Mouse (Mus musculus): ENCODE results near the gene Tom1l1. TPM values are rescaled to one million over a fixed set of nuclear protein-coding genes. Genes with fewer than 3 reads are reported as not detected.
"Not testable (repeated sequence)": the region's sequence is repeated elsewhere in the genome, so short reads cannot be mapped to it uniquely, and the experiment has no call there.

The Tom1l1 gene
- polyA plus RNA-seq (2014; fragmentation: Nextera tagmentation; extraction: Ambion mirVana): 60.7 and 66.0 TPM in 2 replicates

GRCm38 (mm10) chr11:90687460-90688416, at the start of gene Tom1l1:
Tom1l1 (minus strand) TSS chr11:90688366.
- peak within 1 kb of the TSS; percentile 76 for H3K9ac ChIP-seq (ENCODE audit: low read depth, low read length)
- ATAC-seq (replicated peaks; ENCODE audit: low FRiP score): peak; percentile 94
- peaks cover 18% of the 10 kb centered on the region for H3K4me1 ChIP-seq (replicated peaks; ENCODE audit: control insufficient read depth, insufficient read depth, low read length)
- peak within 1 kb of the TSS; percentile 35 for H3K27ac ChIP-seq (ENCODE audit: low read depth, low read length)
- H3K27me3 ChIP-seq (replicated peaks; ENCODE audit: control insufficient read depth, insufficient read depth, low read length): no peaks in the 10 kb centered on the region
- peak; percentile 79 for DNase-seq (ENCODE audit: low spot score)
- 6% methylated on average over 47 of the region's 47 CpGs for WGBS
- peak within 1 kb of the TSS; percentile 70 for H3K4me2 ChIP-seq
- H3K9me3 ChIP-seq (ENCODE audit: control insufficient read depth, low read length): no peaks in the 10 kb centered on the region
- H3K36me3 ChIP-seq (ENCODE audit: control insufficient read depth, insufficient read depth, low read length): no peaks in the 10 kb centered on the region
- H3K4me3 ChIP-seq (ENCODE audit: low read depth, low read length): peak within 1 kb of the TSS; percentile 73

- 59% methylated on average over 4 of the region's 4 CpGs for WGBS
- DNase-seq (ENCODE audit: low spot score) (no peak), ATAC-seq (replicated peaks; ENCODE audit: low FRiP score) (no peak)
Measured at GRCm38 (mm10) chr11:90733575-90733974, 45.4 kb upstream of the Tom1l1 start.

GRCm38 (mm10) chr11:90727354-90728125, 39.4 kb upstream of the Tom1l1 start:
- Histone ChIP-seq H3K9ac (ENCODE audit: low read depth, low read length) (peak overlapping the region; percentile 49), H3K4me3 (ENCODE audit: low read depth, low read length) (peak overlapping the region; percentile 18; the same call in 1 of the 2 replicates), H3K4me2 (peak overlapping the region; percentile 60), H3K27ac (ENCODE audit: low read depth, low read length) (peak overlapping the region; percentile 93), H3K36me3 (ENCODE audit: control insufficient read depth, insufficient read depth, low read length) (no peaks in the 10 kb centered on the region), H3K4me1 (replicated peaks; ENCODE audit: control insufficient read depth, insufficient read depth, low read length) (peaks cover 12% of the 10 kb centered on the region), H3K9me3 (ENCODE audit: control insufficient read depth, low read length) (no peaks in the 10 kb centered on the region), H3K27me3 (replicated peaks; ENCODE audit: control insufficient read depth, insufficient read depth, low read length) (no peaks in the 10 kb centered on the region)
- peak; percentile 95 for ATAC-seq (replicated peaks; ENCODE audit: low FRiP score)
- 25% methylated on average over 10 of the region's 10 CpGs for WGBS
- DNase-seq (ENCODE audit: low spot score): peak; percentile 61

More at GRCm38 (mm10) chr11:90733575-90733974, 45.4 kb upstream of the Tom1l1 start:
- Histone ChIP-seq H3K36me3 (ENCODE audit: control insufficient read depth, insufficient read depth, low read length) (no peaks in the 10 kb centered on the region), H3K27me3 (replicated peaks; ENCODE audit: control insufficient read depth, insufficient read depth, low read length) (no peaks in the 10 kb centered on the region), H3K9ac (ENCODE audit: low read depth, low read length) (no peak overlapping the region), H3K4me3 (ENCODE audit: low read depth, low read length) (no peak overlapping the region), H3K9me3 (ENCODE audit: control insufficient read depth, low read length) (no peaks in the 10 kb centered on the region), H3K27ac (ENCODE audit: low read depth, low read length) (no peak overlapping the region), H3K4me2 (no peak overlapping the region), H3K4me1 (replicated peaks; ENCODE audit: control insufficient read depth, insufficient read depth, low read length) (no peaks in the 10 kb centered on the region)

GRCm38 (mm10) chr11:90726730-90727129, 38.6 kb upstream of the Tom1l1 start:
- no peaks in the 10 kb centered on the region for H3K36me3 ChIP-seq (ENCODE audit: control insufficient read depth, insufficient read depth, low read length)
- H3K9me3 ChIP-seq (ENCODE audit: control insufficient read depth, low read length): no peaks in the 10 kb centered on the region
- peak overlapping the region; percentile 18; the same call in 1 of the 2 replicates for H3K4me3 ChIP-seq (ENCODE audit: low read depth, low read length)
- H3K4me1 ChIP-seq (replicated peaks; ENCODE audit: control insufficient read depth, insufficient read depth, low read length): peaks cover 12% of the 10 kb centered on the region
- ATAC-seq (replicated peaks; ENCODE audit: low FRiP score) (peak; percentile 72), DNase-seq (ENCODE audit: low spot score) (no peak)
- no peaks in the 10 kb centered on the region for H3K27me3 ChIP-seq (replicated peaks; ENCODE audit: control insufficient read depth, insufficient read depth, low read length)
- H3K9ac ChIP-seq (ENCODE audit: low read depth, low read length): no peak overlapping the region; the same call in 1 of the 2 replicates
- peak overlapping the region; percentile 83 for H3K27ac ChIP-seq (ENCODE audit: low read depth, low read length)
- WGBS: 34% methylated on average over 10 of the region's 10 CpGs
- peak overlapping the region; percentile 60 for H3K4me2 ChIP-seq

GRCm38 (mm10) chr11:90722304-90722703, 34.1 kb upstream of the Tom1l1 start:
- Histone ChIP-seq H3K36me3 (ENCODE audit: control insufficient read depth, insufficient read depth, low read length) (no peaks in the 10 kb centered on the region), H3K9ac (ENCODE audit: low read depth, low read length) (no peak overlapping the region), H3K9me3 (ENCODE audit: control insufficient read depth, low read length) (no peaks in the 10 kb centered on the region), H3K4me3 (ENCODE audit: low read depth, low read length) (no peak overlapping the region), H3K27ac (ENCODE audit: low read depth, low read length) (no peak overlapping the region), H3K27me3 (replicated peaks; ENCODE audit: control insufficient read depth, insufficient read depth, low read length) (no peaks in the 10 kb centered on the region), H3K4me1 (replicated peaks; ENCODE audit: control insufficient read depth, insufficient read depth, low read length) (peaks cover 6% of the 10 kb centered on the region), H3K4me2 (no peak overlapping the region)
- 84% methylated on average over 3 of the region's 3 CpGs for WGBS
- no peak for DNase-seq (ENCODE audit: low spot score)
- no peak for ATAC-seq (replicated peaks; ENCODE audit: low FRiP score)

- no peaks in the 10 kb centered on the region for H3K27me3 ChIP-seq (replicated peaks; ENCODE audit: control insufficient read depth, insufficient read depth, low read length)
- H3K9ac ChIP-seq (ENCODE audit: low read depth, low read length): no peak overlapping the region
- H3K27ac ChIP-seq (ENCODE audit: low read depth, low read length): no peak overlapping the region
- ATAC-seq (replicated peaks; ENCODE audit: low FRiP score): no peak
- H3K4me3 ChIP-seq (ENCODE audit: low read depth, low read length): no peak overlapping the region
- no peaks in the 10 kb centered on the region for H3K36me3 ChIP-seq (ENCODE audit: control insufficient read depth, insufficient read depth, low read length)
- H3K4me1 ChIP-seq (replicated peaks; ENCODE audit: control insufficient read depth, insufficient read depth, low read length): no peaks in the 10 kb centered on the region
- H3K4me2 ChIP-seq: no peak overlapping the region
- no peaks in the 10 kb centered on the region for H3K9me3 ChIP-seq (ENCODE audit: control insufficient read depth, low read length)
- 78% methylated on average over 3 of the region's 3 CpGs for WGBS
- no peak for DNase-seq (ENCODE audit: low spot score)
Measured at GRCm38 (mm10) chr11:90717719-90718118, 29.6 kb upstream of the Tom1l1 start.

GRCm38 (mm10) chr11:90711596-90711995, 23.4 kb upstream of the Tom1l1 start:
- DNase-seq (ENCODE audit: low spot score) (no peak), ATAC-seq (replicated peaks; ENCODE audit: low FRiP score) (no peak)
- no peaks in the 10 kb centered on the region for H3K4me1 ChIP-seq (replicated peaks; ENCODE audit: control insufficient read depth, insufficient read depth, low read length)
- H3K27ac ChIP-seq (ENCODE audit: low read depth, low read length): no peak overlapping the region
- H3K27me3 ChIP-seq (replicated peaks; ENCODE audit: control insufficient read depth, insufficient read depth, low read length): no peaks in the 10 kb centered on the region
- WGBS: 80% methylated on average over 9 of the region's 9 CpGs
- no peak overlapping the region for H3K9ac ChIP-seq (ENCODE audit: low read depth, low read length)
- no peak overlapping the region for H3K4me3 ChIP-seq (ENCODE audit: low read depth, low read length)
- no peak overlapping the region for H3K4me2 ChIP-seq
- no peaks in the 10 kb centered on the region for H3K9me3 ChIP-seq (ENCODE audit: control insufficient read depth, low read length)
- no peaks in the 10 kb centered on the region for H3K36me3 ChIP-seq (ENCODE audit: control insufficient read depth, insufficient read depth, low read length)

- not testable (repeated sequence) for H3K9ac ChIP-seq (ENCODE audit: low read depth, low read length); H3K27me3 ChIP-seq (replicated peaks; ENCODE audit: control insufficient read depth, insufficient read depth, low read length); DNase-seq (ENCODE audit: low spot score); H3K4me3 ChIP-seq (ENCODE audit: low read depth, low read length); H3K36me3 ChIP-seq (ENCODE audit: control insufficient read depth, insufficient read depth, low read length); H3K4me1 ChIP-seq (replicated peaks; ENCODE audit: control insufficient read depth, insufficient read depth, low read length); H3K27ac ChIP-seq (ENCODE audit: low read depth, low read length); H3K9me3 ChIP-seq (ENCODE audit: control insufficient read depth, low read length); H3K4me2 ChIP-seq
- 89% methylated on average over 1 of the region's 1 CpGs for WGBS
- peak; percentile 23; the same call in 1 of the 2 replicates for ATAC-seq (replicated peaks; ENCODE audit: low FRiP score)
Measured at GRCm38 (mm10) chr11:90707134-90707533, 19.0 kb upstream of the Tom1l1 start.
